Mouse (Mus musculus) urinary bladder, postnatal 25 days (tissue): Measurements from ENCODE around the gene Sec23a.
A peak's percentile ranks its signal among the peaks of the same experiment; 100 is the strongest.
"Not testable (repeated sequence)": the region's sequence is repeated elsewhere in the genome, so short reads cannot be mapped to it uniquely, and the experiment has no call there.

Experiments
- DNase-seq: peaks from one replicate; pipeline ENCODE4 v3.0.0; 2022; ENCODE audit warnings: low spot score

Sec23a gene

GRCm38 (mm10) chr12:58985766-58986165 is 26.1 kb downstream of the Sec23a start:
- DNase-seq = no peak

- DNase-seq = not testable (repeated sequence)
Measured at GRCm38 (mm10) chr12:58981178-58981661, 30.6 kb downstream of the Sec23a start.

GRCm38 (mm10) chr12:58976966-58977365 is 34.9 kb downstream of the Sec23a start:
- DNase-seq = no peak

GRCm38 (mm10) chr12:58964583-58964982 is 47.2 kb downstream of the Sec23a start:
- DNase-seq = no peak

GRCm38 (mm10) chr12:58960844-58961243 is 51.0 kb downstream of the Sec23a start:
- DNase-seq = no peak

- no peak for DNase-seq
Measured at GRCm38 (mm10) chr12:58956624-58957023, 55.2 kb downstream of the Sec23a start.

GRCm38 (mm10) chr12:58956162-58956561 is 55.7 kb downstream of the Sec23a start:
- no peak for DNase-seq

GRCm38 (mm10) chr12:58947879-58948278 is 63.9 kb downstream of the Sec23a start:
- no peak for DNase-seq

GRCm38 (mm10) chr12:58947231-58947630 is 64.6 kb downstream of the Sec23a start:
- peak; percentile 38 for DNase-seq

GRCm38 (mm10) chr12:58942544-58942943 is 69.3 kb downstream of the Sec23a start:
- DNase-seq = no peak

GRCm38 (mm10) chr12:58934580-58934979 is 77.2 kb downstream of the Sec23a start:
- no peak for DNase-seq

- DNase-seq = no peak
Measured at GRCm38 (mm10) chr12:58924996-58925395, 86.8 kb downstream of the Sec23a start.

- peak; percentile 5 for DNase-seq
Measured at GRCm38 (mm10) chr12:58924025-58924424, 87.8 kb downstream of the Sec23a start.

GRCm38 (mm10) chr12:58920775-58921174 is 91.0 kb downstream of the Sec23a start:
- DNase-seq = no peak

GRCm38 (mm10) chr12:58919516-58919915 is 92.3 kb downstream of the Sec23a start:
- DNase-seq = no peak

GRCm38 (mm10) chr12:58909826-58910225 is 102.0 kb downstream of the Sec23a start:
- no peak for DNase-seq
